Mouse (Mus musculus): ENCODE results near the gene Chchd3. TPM values are rescaled to one million over a fixed set of nuclear protein-coding genes. Genes with fewer than 3 reads are reported as not detected.

Gene Chchd3
- total RNA-seq, 1 experiment: 105 TPM

DNA sequence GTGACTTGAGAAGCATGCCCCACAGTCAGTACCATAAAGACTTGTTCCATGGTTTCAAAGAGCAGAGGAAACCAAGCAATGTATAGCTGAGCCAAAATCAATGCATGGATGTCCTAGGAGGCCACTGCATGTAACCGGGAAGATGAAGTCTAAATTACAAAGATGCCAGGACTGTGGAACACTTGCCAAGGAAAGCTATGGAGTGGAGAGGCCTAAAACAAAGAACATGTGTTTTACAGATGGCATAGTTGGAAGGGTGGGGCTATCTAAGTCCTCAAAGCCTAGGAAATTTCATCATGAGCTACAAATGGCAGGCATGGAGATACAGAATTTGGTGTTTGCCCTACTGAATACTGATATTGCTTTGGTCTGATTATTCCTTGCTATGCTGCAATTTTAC, 137.7 kb downstream of the Chchd3 start:
- DNase-seq (ENCODE audit: low read depth, low spot score): no peak
- no peaks in the 10 kb centered on the region for H3K4me1 ChIP-seq (ENCODE audit: control insufficient read depth in 2 of 2, insufficient read depth in 2 of 2, low read length in 2 of 2, poor library complexity in 1 of 2)
- H3K36me3 ChIP-seq (ENCODE audit: control insufficient read depth, insufficient read depth, low read length, poor library complexity, severe bottlenecking): peaks cover 2% of the 10 kb centered on the region
- no peak overlapping the region for H3K27ac ChIP-seq (ENCODE audit: insufficient read depth, low read depth, low read length, poor library complexity, severe bottlenecking)
- in situ Hi-C loops (cut with MboI; ENCODE audit: low sequenced_read_pairs in 2 of 2, unreplicated experiment in 2 of 2): no loop called here
- no peak overlapping the region for H3K4me3 ChIP-seq (ENCODE audit: insufficient read depth in 1 of 2, low read depth in 1 of 2, low read length in 2 of 2, poor library complexity in 1 of 2, severe bottlenecking in 1 of 2)
- no peak overlapping the region for H3K9ac ChIP-seq (ENCODE audit: insufficient read depth, low read depth, low read length, poor library complexity, severe bottlenecking)
- no peaks in the 10 kb centered on the region for H3K9me3 ChIP-seq (ENCODE audit: control insufficient read depth, insufficient read depth, low read depth, low read length)
- no peak for TF ChIP-seq ZC3H11A (IDR thresholded peaks at IDR 0.05; ENCODE audit: borderline replicate concordance, low read depth, low read length)
- TF ChIP-seq MAFK (IDR thresholded peaks at IDR 0.05; ENCODE audit: insufficient read depth, low read depth, low read length): no peak
- no peak for TF ChIP-seq CHD2 (IDR thresholded peaks at IDR 0.05; ENCODE audit: low read depth, low read length)
- TF ChIP-seq ZNF384 (IDR thresholded peaks at IDR 0.05; ENCODE audit: low read depth, low read length): no peak
- no peak for TF ChIP-seq HCFC1 (IDR thresholded peaks at IDR 0.05; ENCODE audit: borderline replicate concordance, insufficient read depth, low read length)

DNA sequence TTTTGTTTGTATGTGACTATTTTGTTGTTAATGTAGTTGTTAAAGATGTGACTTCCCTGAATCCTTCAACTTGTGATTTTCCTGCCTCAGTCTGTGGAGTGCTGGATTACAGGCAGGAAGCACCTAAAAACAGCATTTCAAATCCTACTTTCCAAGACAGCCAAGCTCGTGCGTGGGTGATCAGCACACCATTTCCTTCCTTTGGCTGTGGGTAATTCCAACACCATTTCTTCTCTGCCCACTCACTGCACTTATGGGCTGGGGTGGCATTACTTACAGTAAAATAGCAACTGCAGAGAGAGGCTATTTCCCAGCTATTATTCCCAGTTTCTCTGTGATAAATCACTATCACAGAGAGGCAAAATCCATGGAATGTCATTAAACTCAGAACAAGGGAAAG, 140.0 kb downstream of the Chchd3 start:
- H3K36me3 ChIP-seq (ENCODE audit: control insufficient read depth, insufficient read depth, low read length, poor library complexity, severe bottlenecking): peaks cover 7% of the 10 kb centered on the region
- no peak overlapping the region for H3K9ac ChIP-seq (ENCODE audit: insufficient read depth, low read depth, low read length, poor library complexity, severe bottlenecking)
- no peak for TF ChIP-seq ZNF384 (IDR thresholded peaks at IDR 0.05; ENCODE audit: low read depth, low read length)
- no peak for TF ChIP-seq CHD2 (IDR thresholded peaks at IDR 0.05; ENCODE audit: low read depth, low read length)
- TF ChIP-seq MAFK (IDR thresholded peaks at IDR 0.05; ENCODE audit: insufficient read depth, low read depth, low read length): no peak
- no peaks in the 10 kb centered on the region for H3K4me1 ChIP-seq (ENCODE audit: control insufficient read depth in 2 of 2, insufficient read depth in 2 of 2, low read length in 2 of 2, poor library complexity in 1 of 2)
- in situ Hi-C loops (cut with MboI; ENCODE audit: low sequenced_read_pairs in 2 of 2, unreplicated experiment in 2 of 2): no loop called here
- H3K9me3 ChIP-seq (ENCODE audit: control insufficient read depth, insufficient read depth, low read depth, low read length): no peaks in the 10 kb centered on the region
- DNase-seq (ENCODE audit: low read depth, low spot score): no peak
- H3K27ac ChIP-seq (ENCODE audit: insufficient read depth, low read depth, low read length, poor library complexity, severe bottlenecking): no peak overlapping the region
- H3K4me3 ChIP-seq (ENCODE audit: insufficient read depth in 1 of 2, low read depth in 1 of 2, low read length in 2 of 2, poor library complexity in 1 of 2, severe bottlenecking in 1 of 2): no peak overlapping the region

DNA sequence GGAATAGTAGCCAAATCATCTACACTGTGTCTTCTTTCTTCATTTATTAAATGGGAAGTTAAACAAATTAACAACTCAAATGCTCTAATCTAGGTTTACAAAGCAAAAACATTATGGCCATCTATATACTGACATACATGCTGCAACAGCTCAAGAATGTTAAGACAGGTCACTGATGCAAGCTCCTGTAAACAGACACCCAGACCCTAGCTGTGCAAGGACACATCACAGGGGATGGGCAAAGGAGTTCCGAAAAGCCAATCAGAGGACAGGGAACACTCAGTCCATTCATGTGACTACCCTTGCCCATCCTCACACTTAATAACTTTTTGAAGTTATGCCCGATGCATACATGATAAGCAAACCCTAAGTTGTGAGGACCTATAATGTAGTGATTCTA, 149.4 kb downstream of the Chchd3 start:
- Histone ChIP-seq H3K9ac (ENCODE audit: insufficient read depth, low read depth, low read length, poor library complexity, severe bottlenecking) (no peak overlapping the region), H3K4me3 (ENCODE audit: insufficient read depth in 1 of 2, low read depth in 1 of 2, low read length in 2 of 2, poor library complexity in 1 of 2, severe bottlenecking in 1 of 2) (no peak overlapping the region), H3K36me3 (ENCODE audit: control insufficient read depth, insufficient read depth, low read length, poor library complexity, severe bottlenecking) (no peaks in the 10 kb centered on the region), H3K9me3 (ENCODE audit: control insufficient read depth, insufficient read depth, low read depth, low read length) (no peaks in the 10 kb centered on the region), H3K4me1 (ENCODE audit: control insufficient read depth in 2 of 2, insufficient read depth in 2 of 2, low read length in 2 of 2, poor library complexity in 1 of 2) (no peaks in the 10 kb centered on the region), H3K27ac (ENCODE audit: insufficient read depth, low read depth, low read length, poor library complexity, severe bottlenecking) (no peak overlapping the region)
- DNase-seq (ENCODE audit: low read depth, low spot score): no peak
- no peak for TF ChIP-seq ZNF384 (IDR thresholded peaks at IDR 0.05; ENCODE audit: low read depth, low read length)
- TF ChIP-seq MAFK (IDR thresholded peaks at IDR 0.05; ENCODE audit: insufficient read depth, low read depth, low read length): no peak
- no peak for TF ChIP-seq HCFC1 (IDR thresholded peaks at IDR 0.05; ENCODE audit: borderline replicate concordance, insufficient read depth, low read length)
- TF ChIP-seq CHD2 (IDR thresholded peaks at IDR 0.05; ENCODE audit: low read depth, low read length): no peak
- TF ChIP-seq ZC3H11A (IDR thresholded peaks at IDR 0.05; ENCODE audit: borderline replicate concordance, low read depth, low read length): no peak
- in situ Hi-C loops (cut with MboI; ENCODE audit: low sequenced_read_pairs in 2 of 2, unreplicated experiment in 2 of 2): no loop called here

DNA sequence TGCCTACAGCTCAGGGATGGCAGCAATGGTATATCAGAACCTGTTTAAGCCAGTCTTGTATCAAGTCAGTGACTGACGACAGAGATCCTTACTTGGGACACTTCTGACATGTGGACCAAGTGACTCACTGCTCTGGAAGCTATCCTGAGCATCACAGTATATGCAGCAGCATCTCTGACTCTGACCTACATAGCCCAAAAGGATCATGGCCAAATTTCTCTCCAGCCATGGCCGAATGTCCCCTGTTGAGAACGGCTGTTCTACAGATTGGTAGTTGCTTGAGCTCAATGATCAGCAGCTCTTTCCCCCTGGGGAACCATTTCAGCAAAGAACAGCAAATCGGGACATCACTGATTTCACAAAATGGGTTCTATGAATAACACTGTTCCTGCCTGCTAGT, 161.0 kb downstream of the Chchd3 start:
- DNase-seq (ENCODE audit: low read depth, low spot score): no peak
- H3K9me3 ChIP-seq (ENCODE audit: control insufficient read depth, insufficient read depth, low read depth, low read length): no peaks in the 10 kb centered on the region
- no peak for TF ChIP-seq CHD2 (IDR thresholded peaks at IDR 0.05; ENCODE audit: low read depth, low read length)
- TF ChIP-seq ZNF384 (IDR thresholded peaks at IDR 0.05; ENCODE audit: low read depth, low read length): no peak
- TF ChIP-seq MAFK (IDR thresholded peaks at IDR 0.05; ENCODE audit: insufficient read depth, low read depth, low read length): no peak
- TF ChIP-seq HCFC1 (IDR thresholded peaks at IDR 0.05; ENCODE audit: borderline replicate concordance, insufficient read depth, low read length): no peak
- TF ChIP-seq ZC3H11A (IDR thresholded peaks at IDR 0.05; ENCODE audit: borderline replicate concordance, low read depth, low read length): no peak
- no peak overlapping the region for H3K27ac ChIP-seq (ENCODE audit: insufficient read depth, low read depth, low read length, poor library complexity, severe bottlenecking)
- no peak overlapping the region for H3K4me3 ChIP-seq (ENCODE audit: insufficient read depth in 1 of 2, low read depth in 1 of 2, low read length in 2 of 2, poor library complexity in 1 of 2, severe bottlenecking in 1 of 2)
- H3K4me1 ChIP-seq (ENCODE audit: control insufficient read depth in 2 of 2, insufficient read depth in 2 of 2, low read length in 2 of 2, poor library complexity in 1 of 2): 0 out of 4 replicates have a peak, but pooled peaks cover 0 to 3% of the 10 kb centered on the region in 2 experiments
- H3K9ac ChIP-seq (ENCODE audit: insufficient read depth, low read depth, low read length, poor library complexity, severe bottlenecking): no peak overlapping the region
- H3K36me3 ChIP-seq (ENCODE audit: control insufficient read depth, insufficient read depth, low read length, poor library complexity, severe bottlenecking): no peaks in the 10 kb centered on the region
- in situ Hi-C loops (cut with MboI; ENCODE audit: low sequenced_read_pairs in 2 of 2, unreplicated experiment in 2 of 2): no loop called here

DNA sequence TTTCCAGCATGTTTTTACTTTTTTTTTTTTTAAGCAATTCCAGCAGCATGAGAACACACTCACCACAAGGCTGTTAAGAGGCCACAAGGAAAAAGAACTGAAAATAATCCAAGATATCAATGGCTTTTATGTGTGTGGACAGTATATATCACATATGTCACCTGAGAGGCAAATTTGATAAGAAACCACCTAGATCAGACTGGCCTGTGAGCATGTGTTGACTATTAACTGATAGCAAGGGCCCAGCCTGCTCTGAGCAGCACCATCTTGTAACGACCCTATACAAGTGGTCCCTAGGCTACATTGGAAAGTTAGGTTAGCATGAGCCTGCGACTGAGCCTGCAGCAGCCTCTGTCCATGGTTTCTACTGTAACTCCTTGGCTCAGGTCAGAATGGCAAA, 166.0 kb downstream of the Chchd3 start:
- DNase-seq (ENCODE audit: low read depth, low spot score): no peak
- Histone ChIP-seq H3K9me3 (ENCODE audit: control insufficient read depth, insufficient read depth, low read depth, low read length) (no peaks in the 10 kb centered on the region), H3K4me1 (ENCODE audit: control insufficient read depth in 2 of 2, insufficient read depth in 2 of 2, low read length in 2 of 2, poor library complexity in 1 of 2) (no peaks in the 10 kb centered on the region), H3K4me3 (ENCODE audit: insufficient read depth in 1 of 2, low read depth in 1 of 2, low read length in 2 of 2, poor library complexity in 1 of 2, severe bottlenecking in 1 of 2) (no peak overlapping the region), H3K27ac (ENCODE audit: insufficient read depth, low read depth, low read length, poor library complexity, severe bottlenecking) (no peak overlapping the region), H3K36me3 (ENCODE audit: control insufficient read depth, insufficient read depth, low read length, poor library complexity, severe bottlenecking) (peaks cover 2% of the 10 kb centered on the region; the same call in 1 of the 2 replicates), H3K9ac (ENCODE audit: insufficient read depth, low read depth, low read length, poor library complexity, severe bottlenecking) (no peak overlapping the region)
- in situ Hi-C loops (cut with MboI; ENCODE audit: low sequenced_read_pairs in 2 of 2, unreplicated experiment in 2 of 2): no loop called here
- TF ChIP-seq ZC3H11A (IDR thresholded peaks at IDR 0.05; ENCODE audit: borderline replicate concordance, low read depth, low read length) (no peak), CHD2 (IDR thresholded peaks at IDR 0.05; ENCODE audit: low read depth, low read length) (no peak), HCFC1 (IDR thresholded peaks at IDR 0.05; ENCODE audit: borderline replicate concordance, insufficient read depth, low read length) (no peak), MAFK (IDR thresholded peaks at IDR 0.05; ENCODE audit: insufficient read depth, low read depth, low read length) (no peak), ZNF384 (IDR thresholded peaks at IDR 0.05; ENCODE audit: low read depth, low read length) (no peak)
